Mouse (Mus musculus): ENCODE data around the gene Calhm2. TPM values are rescaled to one million over a fixed set of nuclear protein-coding genes. Genes with fewer than 3 reads are reported as not detected.
A peak's percentile ranks its signal among the peaks of the same experiment; 100 is the strongest.
"Not testable (repeated sequence)": the region's sequence is repeated elsewhere in the genome, so short reads cannot be mapped to it uniquely, and the experiment has no call there.

Calhm2 gene
- total and polyA plus RNA-seq, 2 experiments from 2014 or later: 3.5 to 6.8 TPM

GRCm38 (mm10) chr19:47151332-47152061 is 13.4 kb upstream of the Calhm2 start:
- ATAC-seq (ENCODE audit: insufficient read depth, low read depth) (no peak), DNase-seq (ENCODE audit: low spot score) (no peak)
- H3K4me3 ChIP-seq (ENCODE audit: low read depth, low read length): peak overlapping the region; percentile 20; the same call in 1 of the 2 replicates
- H3K4me1 ChIP-seq (ENCODE audit: control insufficient read depth, insufficient read depth): peaks cover 13% of the 10 kb centered on the region; the same call in 1 of the 2 replicates
- H3K27ac ChIP-seq (ENCODE audit: low read depth): no peak overlapping the region
- H3K36me3 ChIP-seq (replicated peaks; ENCODE audit: control insufficient read depth, insufficient read depth, low read length): no peaks in the 10 kb centered on the region
- TF ChIP-seq EP300 (IDR thresholded peaks at IDR 0.05; ENCODE audit: low read depth): no peak
- no peak for TF ChIP-seq CTCF (IDR thresholded peaks at IDR 0.05; ENCODE audit: low read depth)
- H3K9me3 ChIP-seq (replicated peaks; ENCODE audit: control insufficient read depth, low read length): no peaks in the 10 kb centered on the region
- H3K27me3 ChIP-seq (ENCODE audit: control insufficient read depth, insufficient read depth, low read length): 0 out of 2 replicates have a peak, but pooled peaks cover 6% of the 10 kb centered on the region
- H3K9ac ChIP-seq (replicated peaks; ENCODE audit: low read depth, low read length): no peak overlapping the region
- 20% methylated on average over 32 of the region's 32 CpGs for WGBS
- H3K4me2 ChIP-seq (ENCODE audit: low read depth, low read length): peak overlapping the region; percentile 49

DNA sequence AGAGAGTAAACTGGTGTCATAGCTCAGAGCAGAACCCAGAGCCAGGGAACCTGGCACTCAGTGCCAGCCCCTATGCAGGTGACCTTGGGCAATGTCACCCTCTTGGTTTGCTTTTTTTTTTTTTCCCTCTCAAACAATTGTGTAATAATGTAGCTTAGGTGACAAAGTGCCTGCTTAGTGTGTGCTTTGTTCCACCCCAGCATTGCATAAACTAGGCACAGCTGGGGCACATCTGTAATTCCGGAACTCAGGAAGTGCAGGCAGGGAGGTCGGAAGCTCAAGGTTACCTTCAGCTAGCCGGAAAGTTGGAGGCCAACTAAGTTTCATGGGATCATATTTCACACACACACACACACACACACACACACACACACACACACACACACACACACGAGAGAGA is 11.8 kb upstream of the Calhm2 start:
- 37% methylated on average over 4 of the region's 4 CpGs for WGBS
- Histone ChIP-seq H3K4me2 (ENCODE audit: low read depth, low read length) (no peak overlapping the region), H3K9me3 (replicated peaks; ENCODE audit: control insufficient read depth, low read length) (no peaks in the 10 kb centered on the region), H3K9ac (replicated peaks; ENCODE audit: low read depth, low read length) (no peak overlapping the region), H3K27me3 (ENCODE audit: control insufficient read depth, insufficient read depth, low read length) (0 out of 2 replicates have a peak, but pooled peaks cover 6% of the 10 kb centered on the region), H3K4me1 (ENCODE audit: control insufficient read depth, insufficient read depth) (peaks cover 13% of the 10 kb centered on the region; the same call in 1 of the 2 replicates), H3K36me3 (replicated peaks; ENCODE audit: control insufficient read depth, insufficient read depth, low read length) (no peaks in the 10 kb centered on the region), H3K27ac (ENCODE audit: low read depth) (no peak overlapping the region), H3K4me3 (ENCODE audit: low read depth, low read length) (no peak overlapping the region)
- ATAC-seq (ENCODE audit: insufficient read depth, low read depth): 0 out of 2 replicates have a peak, but pooled peaks have one; percentile 24
- TF ChIP-seq EP300 (IDR thresholded peaks at IDR 0.05; ENCODE audit: low read depth): no peak
- TF ChIP-seq CTCF (IDR thresholded peaks at IDR 0.05; ENCODE audit: low read depth): no peak
- no peak for DNase-seq (ENCODE audit: low spot score)

DNA sequence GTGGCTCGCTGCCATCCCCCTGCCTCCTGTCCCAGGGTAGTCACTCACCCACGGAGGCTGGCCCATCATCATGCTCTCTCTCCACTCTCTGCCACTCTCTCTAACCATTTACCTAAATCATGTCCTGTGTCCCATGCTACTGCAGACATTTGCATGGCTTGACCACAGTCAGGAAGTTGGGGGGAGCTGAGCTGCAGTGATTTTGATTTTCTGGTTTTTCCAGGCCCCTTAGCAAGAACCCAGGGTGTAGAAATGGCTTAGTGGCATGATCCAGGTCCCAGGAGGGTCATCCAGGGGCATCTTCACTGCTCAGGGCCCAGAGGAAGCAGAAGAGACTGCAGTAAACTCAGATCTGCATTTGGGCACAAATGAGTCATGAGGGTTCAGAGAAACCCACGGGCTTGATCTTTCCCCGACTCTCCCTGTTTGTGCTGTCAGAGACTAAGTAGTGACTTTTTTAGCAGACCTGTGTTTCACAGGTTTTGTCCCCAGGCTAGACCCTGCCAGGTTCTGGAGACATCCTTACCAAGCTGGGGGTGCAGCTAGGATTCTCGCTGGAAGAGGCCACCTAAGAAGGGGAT is 10.3 kb upstream of the Calhm2 start:
- Histone ChIP-seq H3K4me3 (ENCODE audit: low read depth, low read length) (no peak overlapping the region), H3K27ac (ENCODE audit: low read depth) (no peak overlapping the region), H3K9ac (replicated peaks; ENCODE audit: low read depth, low read length) (no peak overlapping the region), H3K9me3 (replicated peaks; ENCODE audit: control insufficient read depth, low read length) (no peaks in the 10 kb centered on the region), H3K4me2 (ENCODE audit: low read depth, low read length) (no peak overlapping the region), H3K4me1 (ENCODE audit: control insufficient read depth, insufficient read depth) (peaks cover 13% of the 10 kb centered on the region; the same call in 1 of the 2 replicates), H3K27me3 (ENCODE audit: control insufficient read depth, insufficient read depth, low read length) (0 out of 2 replicates have a peak, but pooled peaks cover 6% of the 10 kb centered on the region), H3K36me3 (replicated peaks; ENCODE audit: control insufficient read depth, insufficient read depth, low read length) (no peaks in the 10 kb centered on the region)
- 71% methylated on average over 5 of the region's 5 CpGs for WGBS
- DNase-seq (ENCODE audit: low spot score) (no peak), ATAC-seq (ENCODE audit: insufficient read depth, low read depth) (no peak)
- no peak for TF ChIP-seq EP300 (IDR thresholded peaks at IDR 0.05; ENCODE audit: low read depth)

GRCm38 (mm10) chr19:47144154-47144553 is 6.1 kb upstream of the Calhm2 start, which contains the start of gene Calhm1:
Gene Calhm1, minus strand, starts transcription at chr19:47144254.
- DNase-seq (ENCODE audit: low spot score) (no peak), ATAC-seq (ENCODE audit: insufficient read depth, low read depth) (no peak)
- no peak within 1 kb of the TSS for H3K4me2 ChIP-seq (ENCODE audit: low read depth, low read length)
- H3K4me3 ChIP-seq (ENCODE audit: low read depth, low read length): no peak within 1 kb of the TSS
- H3K4me1 ChIP-seq (ENCODE audit: control insufficient read depth, insufficient read depth): no peaks in the 10 kb centered on the region
- no peaks in the 10 kb centered on the region for H3K9me3 ChIP-seq (replicated peaks; ENCODE audit: control insufficient read depth, low read length)
- no peaks in the 10 kb centered on the region for H3K36me3 ChIP-seq (replicated peaks; ENCODE audit: control insufficient read depth, insufficient read depth, low read length)
- 88% methylated on average over 6 of the region's 6 CpGs for WGBS
- no peak within 1 kb of the TSS for H3K27ac ChIP-seq (ENCODE audit: low read depth)
- no peak for TF ChIP-seq EP300 (IDR thresholded peaks at IDR 0.05; ENCODE audit: low read depth)
- no peak within 1 kb of the TSS for H3K9ac ChIP-seq (replicated peaks; ENCODE audit: low read depth, low read length)
- 0 out of 2 replicates have a peak, but pooled peaks cover under 1% of the 10 kb centered on the region for H3K27me3 ChIP-seq (ENCODE audit: control insufficient read depth, insufficient read depth, low read length)

DNA sequence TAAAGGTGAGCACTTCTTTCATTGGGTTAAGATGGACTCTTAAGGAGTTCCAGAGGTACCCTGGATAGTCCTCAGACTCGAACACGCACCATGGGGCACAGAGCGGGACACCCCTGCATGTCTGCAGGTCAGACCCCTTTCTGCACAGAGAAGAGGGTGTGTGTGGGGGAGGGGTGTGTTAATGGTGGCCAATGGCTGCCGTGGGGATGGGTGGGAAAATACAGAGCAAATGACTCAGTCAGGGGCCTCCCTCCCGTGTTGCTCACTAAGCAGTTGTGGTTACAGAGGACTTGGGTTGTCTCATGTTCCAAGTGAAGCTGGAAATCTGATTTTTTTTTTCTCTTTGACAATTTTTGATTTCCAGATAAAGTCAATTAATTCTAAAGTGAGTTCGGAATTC is 4.3 kb upstream of the Calhm2 start:
- H3K9me3 ChIP-seq (replicated peaks; ENCODE audit: control insufficient read depth, low read length): no peaks in the 10 kb centered on the region
- H3K27ac ChIP-seq (ENCODE audit: low read depth): no peak overlapping the region
- 71% methylated on average over 6 of the region's 6 CpGs for WGBS
- no peak overlapping the region for H3K4me3 ChIP-seq (ENCODE audit: low read depth, low read length)
- TF ChIP-seq EP300 (IDR thresholded peaks at IDR 0.05; ENCODE audit: low read depth): no peak
- TF ChIP-seq CTCF (IDR thresholded peaks at IDR 0.05; ENCODE audit: low read depth): no peak
- H3K4me1 ChIP-seq (ENCODE audit: control insufficient read depth, insufficient read depth): peaks cover 10% of the 10 kb centered on the region
- H3K36me3 ChIP-seq (replicated peaks; ENCODE audit: control insufficient read depth, insufficient read depth, low read length): no peaks in the 10 kb centered on the region
- no peak for ATAC-seq (ENCODE audit: insufficient read depth, low read depth)
- H3K27me3 ChIP-seq (ENCODE audit: control insufficient read depth, insufficient read depth, low read length): 0 out of 2 replicates have a peak, but pooled peaks cover 7% of the 10 kb centered on the region
- no peak overlapping the region for H3K4me2 ChIP-seq (ENCODE audit: low read depth, low read length)
- no peak overlapping the region for H3K9ac ChIP-seq (replicated peaks; ENCODE audit: low read depth, low read length)
- no peak for DNase-seq (ENCODE audit: low spot score)

DNA sequence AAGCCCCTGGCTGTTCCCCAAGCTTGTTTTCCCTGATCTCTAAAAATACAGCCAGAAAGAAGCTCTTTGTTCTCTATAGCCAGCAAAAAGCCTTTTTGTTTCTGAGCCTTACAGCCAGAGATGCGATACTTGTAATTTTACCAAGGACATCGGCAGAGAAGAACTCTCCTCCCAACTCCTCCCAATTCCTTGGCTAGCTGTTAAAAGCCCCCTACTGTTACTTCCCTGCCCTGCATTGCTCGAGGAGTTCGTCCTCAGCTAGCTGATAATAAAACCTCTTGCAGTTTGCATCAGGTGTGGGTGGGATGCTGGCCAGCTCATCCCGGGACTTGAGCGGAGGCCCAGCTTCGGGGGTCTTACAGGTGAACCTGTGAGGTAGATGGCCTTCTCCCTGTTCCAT is 1.5 kb upstream of the Calhm2 start:
- H3K9me3 ChIP-seq (replicated peaks; ENCODE audit: control insufficient read depth, low read length); H3K4me3 ChIP-seq (ENCODE audit: low read depth, low read length); H3K27ac ChIP-seq (ENCODE audit: low read depth); H3K4me2 ChIP-seq (ENCODE audit: low read depth, low read length); ATAC-seq (ENCODE audit: insufficient read depth, low read depth); DNase-seq (ENCODE audit: low spot score); H3K36me3 ChIP-seq (replicated peaks; ENCODE audit: control insufficient read depth, insufficient read depth, low read length); H3K9ac ChIP-seq (replicated peaks; ENCODE audit: low read depth, low read length); H3K27me3 ChIP-seq (ENCODE audit: control insufficient read depth, insufficient read depth, low read length): not testable (repeated sequence)
- WGBS: 41% methylated on average over 7 of the region's 7 CpGs
- H3K4me1 ChIP-seq (ENCODE audit: control insufficient read depth, insufficient read depth): peaks cover 14% of the 10 kb centered on the region

Data from heart, postnatal 0 days (tissue).